Mouse (Mus musculus) layer of hippocampus, postnatal 10 days (tissue): ENCODE results near the gene Pbld1. TPM values are rescaled to one million over a fixed set of nuclear protein-coding genes. Genes with fewer than 3 reads are reported as not detected.

Source experiments
- total RNA-seq, 2 experiments: library from RNA; stranded (reverse); gene quantifications; 2 replicates each; pipeline ENCODE4 v1.2.3; 2021

Gene Pbld1
- total RNA-seq, 2 experiments from 2014 or later = 0.53 TPM; not detected in 1

Other genes starting within 250 kb of the Pbld1 start
- gene Tet1, start 151.2 kb upstream of the Pbld1 start, total RNA-seq = 10 to 100 TPM; 54.0 to 56.4 TPM
- gene Slc25a16, start 139.5 kb upstream of the Pbld1 start, total RNA-seq = 10 to 100 TPM; 37.2 to 37.9 TPM
- gene Dna2, start 113.1 kb upstream of the Pbld1 start, total RNA-seq = 1 to 10 TPM; 2.2 to 2.9 TPM
- gene Rufy2, start 79.9 kb upstream of the Pbld1 start, total RNA-seq = 10 to 100 TPM; 67.4 to 76.3 TPM
- gene Hnrnph3, start 35.9 kb upstream of the Pbld1 start, total RNA-seq = 10 to 100 TPM; 33.8 to 51.7 TPM
- gene Pbld2, start 35.8 kb upstream of the Pbld1 start, total RNA-seq = 1 to 10 TPM; 1.6 to 2.9 TPM
- 1 to 10 TPM; 2.1 to 2.6 TPM for gene Atoh7, start 39.5 kb downstream of the Pbld1 start, total RNA-seq
- 1 to 10 TPM; 3.7 to 4.2 TPM for gene Mypn, start 143.8 kb downstream of the Pbld1 start, total RNA-seq
- gene Herc4, start 183.6 kb downstream of the Pbld1 start, total RNA-seq = 10 to 100 TPM; 38.1 to 40.2 TPM